Mouse (Mus musculus) hindlimb bud, embryonic 11.5 days (tissue): ENCODE measurements at regions not wholly inside any gene's neighbourhood (a gene's known extent, or its start where the extent isn't known, plus 50 kb on each side); places are given as distances from the start of the nearest gene placed in this dataset.

Experiments used
- DNase-seq: peaks from one replicate; pipeline ENCODE4 v3.0.0-alpha.2; 2012; ENCODE audit warnings: low read depth, low spot score; ENCODE audit errors: extremely low spot score

DNA sequence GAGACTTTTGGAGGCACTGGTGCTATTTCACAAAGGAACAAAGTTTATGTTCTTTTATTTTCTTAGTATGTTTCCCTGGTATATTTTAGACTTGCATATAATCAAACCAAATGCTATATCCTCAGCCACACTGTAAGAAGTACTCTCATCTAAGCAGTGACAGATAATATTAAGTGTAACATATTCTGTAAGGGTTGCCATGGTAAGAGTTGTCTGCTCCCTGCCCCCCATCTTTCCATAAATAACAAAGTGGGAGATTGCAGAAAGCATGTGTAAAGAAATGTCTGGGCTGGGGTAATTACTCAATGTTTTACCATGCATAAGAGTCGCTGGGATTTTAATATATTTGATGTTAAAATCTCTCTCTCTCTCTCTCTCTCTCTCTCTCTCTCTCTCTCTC, 473.5 kb upstream of the Lcorl start:
- DNase-seq: no peak
